Mouse (Mus musculus): ENCODE measurements at regions not wholly inside any gene's neighbourhood (a gene's known extent, or its start where the extent isn't known, plus 50 kb on each side); places are given as distances from the start of the nearest gene placed in this dataset.

- TF ChIP-seq CTCF (IDR thresholded peaks at IDR 0.05; ENCODE audit: low read depth): no peak
- DNase-seq (ENCODE audit: low spot score) (no peak), ATAC-seq (replicated peaks; ENCODE audit: low FRiP score, low read depth) (no peak)
- 56% methylated on average over 9 of the region's 9 CpGs for WGBS
- H3K9ac ChIP-seq (ENCODE audit: low read depth, low read length): no peak overlapping the region
- no peaks in the 10 kb centered on the region for H3K36me3 ChIP-seq (ENCODE audit: insufficient read depth, low read length)
- H3K4me1 ChIP-seq (replicated peaks; ENCODE audit: insufficient read depth, low read length): no peaks in the 10 kb centered on the region
- H3K27ac ChIP-seq: no peak overlapping the region
- H3K4me3 ChIP-seq (replicated peaks; ENCODE audit: low read depth, low read length): no peak overlapping the region
- no peak overlapping the region for H3K4me2 ChIP-seq (ENCODE audit: low read length)
- no peaks in the 10 kb centered on the region for H3K9me3 ChIP-seq (replicated peaks; ENCODE audit: low read length)
- H3K27me3 ChIP-seq (ENCODE audit: insufficient read depth, low read length): no peaks in the 10 kb centered on the region
Measured at GRCm38 (mm10) chr6:117067541-117068305, 100.6 kb upstream of the Cxcl12 start.

- Histone ChIP-seq H3K4me3 (replicated peaks; ENCODE audit: low read depth, low read length) (no peak overlapping the region), H3K9me3 (replicated peaks; ENCODE audit: low read length) (no peaks in the 10 kb centered on the region), H3K4me2 (ENCODE audit: low read length) (no peak overlapping the region), H3K36me3 (ENCODE audit: insufficient read depth, low read length) (no peaks in the 10 kb centered on the region), H3K27ac (no peak overlapping the region), H3K9ac (ENCODE audit: low read depth, low read length) (no peak overlapping the region), H3K4me1 (replicated peaks; ENCODE audit: insufficient read depth, low read length) (no peaks in the 10 kb centered on the region), H3K27me3 (ENCODE audit: insufficient read depth, low read length) (no peaks in the 10 kb centered on the region)
- WGBS: 54% methylated on average over 6 of the region's 6 CpGs
- no peak for TF ChIP-seq CTCF (IDR thresholded peaks at IDR 0.05; ENCODE audit: low read depth)
- ATAC-seq (replicated peaks; ENCODE audit: low FRiP score, low read depth): no peak
- no peak for DNase-seq (ENCODE audit: low spot score)
Measured at GRCm38 (mm10) chr6:117071311-117071710, 97.0 kb upstream of the Cxcl12 start.

GRCm38 (mm10) chr6:117071857-117072256, 96.5 kb upstream of the Cxcl12 start:
- ATAC-seq (replicated peaks; ENCODE audit: low FRiP score, low read depth): no peak
- Histone ChIP-seq H3K27ac (no peak overlapping the region), H3K27me3 (ENCODE audit: insufficient read depth, low read length) (no peaks in the 10 kb centered on the region), H3K4me1 (replicated peaks; ENCODE audit: insufficient read depth, low read length) (no peaks in the 10 kb centered on the region), H3K4me3 (replicated peaks; ENCODE audit: low read depth, low read length) (no peak overlapping the region), H3K4me2 (ENCODE audit: low read length) (no peak overlapping the region), H3K9me3 (replicated peaks; ENCODE audit: low read length) (no peaks in the 10 kb centered on the region), H3K9ac (ENCODE audit: low read depth, low read length) (no peak overlapping the region), H3K36me3 (ENCODE audit: insufficient read depth, low read length) (no peaks in the 10 kb centered on the region)
- WGBS: 59% methylated on average over 8 of the region's 8 CpGs
- no peak for TF ChIP-seq CTCF (IDR thresholded peaks at IDR 0.05; ENCODE audit: low read depth)
- peak; percentile 33 for DNase-seq (ENCODE audit: low spot score)

- ATAC-seq (replicated peaks; ENCODE audit: low FRiP score, low read depth) (no peak), DNase-seq (ENCODE audit: low spot score) (peak; percentile 72)
- no peak overlapping the region for H3K4me2 ChIP-seq (ENCODE audit: low read length)
- TF ChIP-seq CTCF (IDR thresholded peaks at IDR 0.05; ENCODE audit: low read depth): no peak
- H3K27me3 ChIP-seq (ENCODE audit: insufficient read depth, low read length): no peaks in the 10 kb centered on the region
- no peaks in the 10 kb centered on the region for H3K9me3 ChIP-seq (replicated peaks; ENCODE audit: low read length)
- 25% methylated on average over 5 of the region's 5 CpGs for WGBS
- no peak overlapping the region for H3K9ac ChIP-seq (ENCODE audit: low read depth, low read length)
- no peak overlapping the region for H3K27ac ChIP-seq
- no peaks in the 10 kb centered on the region for H3K36me3 ChIP-seq (ENCODE audit: insufficient read depth, low read length)
- no peaks in the 10 kb centered on the region for H3K4me1 ChIP-seq (replicated peaks; ENCODE audit: insufficient read depth, low read length)
- H3K4me3 ChIP-seq (replicated peaks; ENCODE audit: low read depth, low read length): no peak overlapping the region
Measured at GRCm38 (mm10) chr6:117079500-117079899, 88.8 kb upstream of the Cxcl12 start.

- Histone ChIP-seq H3K9me3 (replicated peaks; ENCODE audit: low read length) (no peaks in the 10 kb centered on the region), H3K27ac (no peak overlapping the region), H3K4me2 (ENCODE audit: low read length) (no peak overlapping the region), H3K36me3 (ENCODE audit: insufficient read depth, low read length) (no peaks in the 10 kb centered on the region), H3K27me3 (ENCODE audit: insufficient read depth, low read length) (no peaks in the 10 kb centered on the region), H3K4me1 (replicated peaks; ENCODE audit: insufficient read depth, low read length) (no peaks in the 10 kb centered on the region), H3K9ac (ENCODE audit: low read depth, low read length) (no peak overlapping the region), H3K4me3 (replicated peaks; ENCODE audit: low read depth, low read length) (no peak overlapping the region)
- peak; percentile 75 for TF ChIP-seq CTCF (IDR thresholded peaks at IDR 0.05; ENCODE audit: low read depth)
- DNase-seq (ENCODE audit: low spot score) (peak; percentile 69), ATAC-seq (replicated peaks; ENCODE audit: low FRiP score, low read depth) (no peak)
- WGBS: 35% methylated on average over 13 of the region's 13 CpGs
Measured at GRCm38 (mm10) chr6:117080973-117081372, 87.4 kb upstream of the Cxcl12 start.

GRCm38 (mm10) chr6:117084211-117084610, 84.1 kb upstream of the Cxcl12 start:
- Histone ChIP-seq H3K27ac (no peak overlapping the region), H3K4me3 (replicated peaks; ENCODE audit: low read depth, low read length) (no peak overlapping the region), H3K27me3 (ENCODE audit: insufficient read depth, low read length) (no peaks in the 10 kb centered on the region), H3K4me1 (replicated peaks; ENCODE audit: insufficient read depth, low read length) (no peaks in the 10 kb centered on the region), H3K36me3 (ENCODE audit: insufficient read depth, low read length) (no peaks in the 10 kb centered on the region), H3K9ac (ENCODE audit: low read depth, low read length) (no peak overlapping the region), H3K4me2 (ENCODE audit: low read length) (no peak overlapping the region), H3K9me3 (replicated peaks; ENCODE audit: low read length) (no peaks in the 10 kb centered on the region)
- DNase-seq (ENCODE audit: low spot score): no peak
- ATAC-seq (replicated peaks; ENCODE audit: low FRiP score, low read depth): no peak
- whole genome bisulfite sequencing: 57% methylated on average over 6 of the region's 6 CpGs
- TF ChIP-seq CTCF (IDR thresholded peaks at IDR 0.05; ENCODE audit: low read depth): no peak

Measured in kidney, postnatal 0 days (tissue).